Mouse (Mus musculus): ENCODE measurements at regions not wholly inside any gene's neighbourhood (a gene's known extent, or its start where the extent isn't known, plus 50 kb on each side); places are given as distances from the start of the nearest gene placed in this dataset.
A peak's percentile ranks its signal among the peaks of the same experiment; 100 is the strongest.

GRCm38 (mm10) chr10:87676041-87676672 lies 154.6 kb downstream of the Pah start:
- H3K9me3 ChIP-seq (replicated peaks; ENCODE audit: control insufficient read depth, low read length), result no peaks in the 10 kb centered on the region
- no peak overlapping the region for H3K27ac ChIP-seq (replicated peaks; ENCODE audit: low read depth, low read length)
- no peak overlapping the region for H3K9ac ChIP-seq (replicated peaks; ENCODE audit: low read length)
- H3K4me1 ChIP-seq (ENCODE audit: control insufficient read depth, insufficient read depth, low read length), result no peaks in the 10 kb centered on the region
- H3K4me3 ChIP-seq (ENCODE audit: low read depth, low read length), result no peak overlapping the region
- peak; percentile 66 for DNase-seq (ENCODE audit: low spot score)
- no peaks in the 10 kb centered on the region for H3K36me3 ChIP-seq (replicated peaks; ENCODE audit: control insufficient read depth, insufficient read depth, low read depth, low read length)
- no peak overlapping the region for H3K4me2 ChIP-seq (ENCODE audit: low read depth, low read length)
- ATAC-seq (replicated peaks; ENCODE audit: insufficient number of reproducible peaks, low FRiP score, low TSS enrichment, low read depth), result no peak
- no peaks in the 10 kb centered on the region for H3K27me3 ChIP-seq (ENCODE audit: control insufficient read depth, insufficient read depth, low read length)
- 57% methylated on average over 4 of the region's 4 CpGs for WGBS

- Histone ChIP-seq H3K36me3 (replicated peaks; ENCODE audit: control insufficient read depth, insufficient read depth, low read depth, low read length) (no peaks in the 10 kb centered on the region), H3K27ac (replicated peaks; ENCODE audit: low read depth, low read length) (no peak overlapping the region), H3K27me3 (ENCODE audit: control insufficient read depth, insufficient read depth, low read length) (no peaks in the 10 kb centered on the region), H3K4me1 (ENCODE audit: control insufficient read depth, insufficient read depth, low read length) (no peaks in the 10 kb centered on the region), H3K9ac (replicated peaks; ENCODE audit: low read length) (no peak overlapping the region), H3K4me2 (ENCODE audit: low read depth, low read length) (no peak overlapping the region), H3K4me3 (ENCODE audit: low read depth, low read length) (no peak overlapping the region), H3K9me3 (replicated peaks; ENCODE audit: control insufficient read depth, low read length) (no peaks in the 10 kb centered on the region)
- ATAC-seq (replicated peaks; ENCODE audit: insufficient number of reproducible peaks, low FRiP score, low TSS enrichment, low read depth), result no peak
- DNase-seq (ENCODE audit: low spot score), result no peak
Measured at GRCm38 (mm10) chr10:87678984-87679383, 157.4 kb downstream of the Pah start.

- H3K9ac ChIP-seq (replicated peaks; ENCODE audit: low read length), result no peak overlapping the region
- no peak overlapping the region for H3K4me3 ChIP-seq (ENCODE audit: low read depth, low read length)
- no peak overlapping the region for H3K4me2 ChIP-seq (ENCODE audit: low read depth, low read length)
- H3K36me3 ChIP-seq (replicated peaks; ENCODE audit: control insufficient read depth, insufficient read depth, low read depth, low read length), result no peaks in the 10 kb centered on the region
- no peaks in the 10 kb centered on the region for H3K27me3 ChIP-seq (ENCODE audit: control insufficient read depth, insufficient read depth, low read length)
- no peak overlapping the region for H3K27ac ChIP-seq (replicated peaks; ENCODE audit: low read depth, low read length)
- 66% methylated on average over 4 of the region's 4 CpGs for WGBS
- DNase-seq (ENCODE audit: low spot score) (no peak), ATAC-seq (replicated peaks; ENCODE audit: insufficient number of reproducible peaks, low FRiP score, low TSS enrichment, low read depth) (no peak)
- no peaks in the 10 kb centered on the region for H3K9me3 ChIP-seq (replicated peaks; ENCODE audit: control insufficient read depth, low read length)
- no peaks in the 10 kb centered on the region for H3K4me1 ChIP-seq (ENCODE audit: control insufficient read depth, insufficient read depth, low read length)
Measured at GRCm38 (mm10) chr10:87686311-87686710, 164.7 kb downstream of the Pah start.

GRCm38 (mm10) chr10:87686785-87687184 lies 165.2 kb downstream of the Pah start:
- Histone ChIP-seq H3K27me3 (ENCODE audit: control insufficient read depth, insufficient read depth, low read length) (no peaks in the 10 kb centered on the region), H3K4me2 (ENCODE audit: low read depth, low read length) (no peak overlapping the region), H3K36me3 (replicated peaks; ENCODE audit: control insufficient read depth, insufficient read depth, low read depth, low read length) (no peaks in the 10 kb centered on the region), H3K4me3 (ENCODE audit: low read depth, low read length) (no peak overlapping the region), H3K9me3 (replicated peaks; ENCODE audit: control insufficient read depth, low read length) (no peaks in the 10 kb centered on the region), H3K9ac (replicated peaks; ENCODE audit: low read length) (no peak overlapping the region), H3K4me1 (ENCODE audit: control insufficient read depth, insufficient read depth, low read length) (no peaks in the 10 kb centered on the region), H3K27ac (replicated peaks; ENCODE audit: low read depth, low read length) (no peak overlapping the region)
- no peak for ATAC-seq (replicated peaks; ENCODE audit: insufficient number of reproducible peaks, low FRiP score, low TSS enrichment, low read depth)
- DNase-seq (ENCODE audit: low spot score), result no peak
- WGBS, result 90% methylated on average over 2 of the region's 2 CpGs

GRCm38 (mm10) chr10:87687844-87688243 lies 166.2 kb downstream of the Pah start:
- H3K4me2 ChIP-seq (ENCODE audit: low read depth, low read length), result no peak overlapping the region
- H3K9me3 ChIP-seq (replicated peaks; ENCODE audit: control insufficient read depth, low read length), result no peaks in the 10 kb centered on the region
- DNase-seq (ENCODE audit: low spot score) (no peak), ATAC-seq (replicated peaks; ENCODE audit: insufficient number of reproducible peaks, low FRiP score, low TSS enrichment, low read depth) (no peak)
- H3K36me3 ChIP-seq (replicated peaks; ENCODE audit: control insufficient read depth, insufficient read depth, low read depth, low read length), result no peaks in the 10 kb centered on the region
- no peaks in the 10 kb centered on the region for H3K4me1 ChIP-seq (ENCODE audit: control insufficient read depth, insufficient read depth, low read length)
- H3K4me3 ChIP-seq (ENCODE audit: low read depth, low read length), result no peak overlapping the region
- no peak overlapping the region for H3K9ac ChIP-seq (replicated peaks; ENCODE audit: low read length)
- WGBS, result 83% methylated on average over 2 of the region's 2 CpGs
- H3K27me3 ChIP-seq (ENCODE audit: control insufficient read depth, insufficient read depth, low read length), result no peaks in the 10 kb centered on the region
- H3K27ac ChIP-seq (replicated peaks; ENCODE audit: low read depth, low read length), result no peak overlapping the region

GRCm38 (mm10) chr10:87690831-87691230 lies 167.2 kb upstream of the Igf1 start:
- H3K4me2 ChIP-seq (ENCODE audit: low read depth, low read length), result no peak overlapping the region
- H3K9me3 ChIP-seq (replicated peaks; ENCODE audit: control insufficient read depth, low read length), result no peaks in the 10 kb centered on the region
- no peaks in the 10 kb centered on the region for H3K36me3 ChIP-seq (replicated peaks; ENCODE audit: control insufficient read depth, insufficient read depth, low read depth, low read length)
- H3K9ac ChIP-seq (replicated peaks; ENCODE audit: low read length), result no peak overlapping the region
- no peaks in the 10 kb centered on the region for H3K27me3 ChIP-seq (ENCODE audit: control insufficient read depth, insufficient read depth, low read length)
- ATAC-seq (replicated peaks; ENCODE audit: insufficient number of reproducible peaks, low FRiP score, low TSS enrichment, low read depth) (no peak), DNase-seq (ENCODE audit: low spot score) (no peak)
- H3K4me3 ChIP-seq (ENCODE audit: low read depth, low read length), result no peak overlapping the region
- no peaks in the 10 kb centered on the region for H3K4me1 ChIP-seq (ENCODE audit: control insufficient read depth, insufficient read depth, low read length)
- no peak overlapping the region for H3K27ac ChIP-seq (replicated peaks; ENCODE audit: low read depth, low read length)

GRCm38 (mm10) chr10:87696485-87696884 lies 161.6 kb upstream of the Igf1 start:
- Histone ChIP-seq H3K4me2 (ENCODE audit: low read depth, low read length) (no peak overlapping the region), H3K4me3 (ENCODE audit: low read depth, low read length) (no peak overlapping the region), H3K27ac (replicated peaks; ENCODE audit: low read depth, low read length) (no peak overlapping the region), H3K9ac (replicated peaks; ENCODE audit: low read length) (no peak overlapping the region), H3K4me1 (ENCODE audit: control insufficient read depth, insufficient read depth, low read length) (no peaks in the 10 kb centered on the region), H3K9me3 (replicated peaks; ENCODE audit: control insufficient read depth, low read length) (no peaks in the 10 kb centered on the region), H3K27me3 (ENCODE audit: control insufficient read depth, insufficient read depth, low read length) (no peaks in the 10 kb centered on the region), H3K36me3 (replicated peaks; ENCODE audit: control insufficient read depth, insufficient read depth, low read depth, low read length) (no peaks in the 10 kb centered on the region)
- no peak for DNase-seq (ENCODE audit: low spot score)
- no peak for ATAC-seq (replicated peaks; ENCODE audit: insufficient number of reproducible peaks, low FRiP score, low TSS enrichment, low read depth)
- 67% methylated on average over 4 of the region's 4 CpGs for WGBS

- Histone ChIP-seq H3K4me3 (ENCODE audit: low read depth, low read length) (no peak overlapping the region), H3K9me3 (replicated peaks; ENCODE audit: control insufficient read depth, low read length) (no peaks in the 10 kb centered on the region), H3K4me2 (ENCODE audit: low read depth, low read length) (no peak overlapping the region), H3K36me3 (replicated peaks; ENCODE audit: control insufficient read depth, insufficient read depth, low read depth, low read length) (no peaks in the 10 kb centered on the region), H3K27ac (replicated peaks; ENCODE audit: low read depth, low read length) (no peak overlapping the region), H3K27me3 (ENCODE audit: control insufficient read depth, insufficient read depth, low read length) (no peaks in the 10 kb centered on the region), H3K4me1 (ENCODE audit: control insufficient read depth, insufficient read depth, low read length) (no peaks in the 10 kb centered on the region), H3K9ac (replicated peaks; ENCODE audit: low read length) (no peak overlapping the region)
- DNase-seq (ENCODE audit: low spot score) (no peak), ATAC-seq (replicated peaks; ENCODE audit: insufficient number of reproducible peaks, low FRiP score, low TSS enrichment, low read depth) (no peak)
- 90% methylated on average over 4 of the region's 4 CpGs for WGBS
Measured at GRCm38 (mm10) chr10:87711209-87711608, 146.9 kb upstream of the Igf1 start.

Measured in embryonic facial prominence, embryonic 11.5 days (tissue).